Mouse (Mus musculus) left cerebral cortex, adult 2 months (tissue): Measurements from ENCODE around the gene Cdc6. TPM values are rescaled to one million over a fixed set of nuclear protein-coding genes. Genes with fewer than 3 reads are reported as not detected.

Experiments used
- DNase-seq, 2 experiments: peaks; one replicate each; pipeline ENCODE4 v3.0.0; 2021 to 2022; ENCODE audit warnings: low spot score in 2 of 2, mixed read lengths in 1 of 2; ENCODE audit errors: extremely low spot score in 1 of 2
- H3K27ac ChIP-seq: fragments of 200-600 bp; 2 replicates; pipeline ENCODE4 v1.8.1; 2022
- H3K4me3 ChIP-seq: fragments of 200-600 bp; 2 replicates; pipeline ENCODE4 v1.8.1; 2022
- CTCF ChIP-seq: fragments of 200-600 bp; IDR thresholded peaks from 2 replicates; pipeline ENCODE4 v1.8.1; 2022; ENCODE audit warnings: antibody characterized with exemption, mild to moderate bottlenecking, moderate library complexity
- intact Hi-C: fragments of 180-260 bp; cut with DNase I; formaldehyde crosslinking; loops from one replicate; pipeline ENCODE4 v1.15.1; 2025
- total RNA-seq, 2 experiments: library from RNA; stranded (reverse); gene quantifications; 2 replicates each; pipeline ENCODE4 v1.2.3; 2021

The Cdc6 gene
- total RNA-seq, 2 experiments from 2014 or later, result 0.35 to 0.36 TPM

DNA sequence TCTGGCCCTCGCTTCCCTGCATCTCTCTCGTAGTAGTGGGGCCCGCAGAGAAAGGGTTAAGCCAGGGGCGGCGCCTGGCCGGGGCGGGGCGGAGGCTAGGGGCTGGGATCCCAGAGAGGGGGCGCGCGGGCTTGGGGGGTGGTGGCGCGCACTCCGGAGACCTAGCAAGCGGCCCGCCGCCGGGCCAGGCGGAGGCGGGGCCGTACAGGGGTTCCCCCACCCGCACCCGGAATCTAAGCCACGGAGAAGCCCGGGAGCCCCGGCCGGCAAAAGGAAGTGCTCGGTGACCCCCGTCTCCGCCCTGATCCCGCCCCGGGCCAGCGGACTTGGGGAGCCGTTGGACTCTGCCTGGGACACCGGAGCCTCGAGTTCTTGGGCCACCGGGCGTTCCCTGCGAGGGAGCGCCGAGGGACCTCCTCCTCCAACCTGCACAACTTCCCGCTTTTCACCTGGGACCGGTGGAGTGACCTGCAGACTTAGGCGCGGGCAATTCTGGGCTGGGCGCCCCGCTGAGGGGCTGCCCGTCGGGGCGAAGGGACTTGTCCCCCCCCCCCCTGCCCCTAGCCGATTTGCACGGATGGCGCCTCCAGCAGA, 52.8 kb downstream of the Cdc6 start:
- no peak for DNase-seq
- TF ChIP-seq CTCF, result no peak
- H3K27ac ChIP-seq, result peak overlapping the region; percentile 73; the same call in 1 of the 2 replicates
- intact Hi-C loops, result no loop called here
- peak overlapping the region; percentile 59 for H3K4me3 ChIP-seq

DNA sequence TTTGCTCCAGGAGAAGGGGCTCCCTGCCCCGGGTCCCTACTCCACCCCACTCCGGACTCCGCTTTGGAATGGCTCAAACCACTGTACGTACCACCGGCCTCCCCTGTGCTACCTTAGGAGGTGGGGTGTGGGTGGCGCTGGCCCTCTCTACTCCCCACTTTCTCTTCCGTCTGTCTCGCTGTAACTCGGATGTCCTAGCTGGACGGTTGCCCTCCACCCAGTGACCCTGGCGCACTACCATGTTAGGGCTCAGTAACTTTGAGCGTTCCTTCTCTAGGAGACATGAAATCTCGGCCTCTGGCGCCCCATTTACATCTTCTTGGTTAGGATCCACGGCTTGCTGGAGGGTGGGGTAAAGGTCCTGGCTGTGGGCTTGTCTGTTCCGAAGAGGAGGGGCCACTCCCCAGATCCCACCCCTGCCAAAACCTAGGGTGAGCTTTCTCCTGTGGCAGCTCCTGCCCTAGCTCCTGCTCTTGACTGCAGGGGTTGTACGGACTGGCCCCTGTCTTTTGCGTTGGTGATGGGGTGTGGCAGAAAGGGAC, 53.5 kb downstream of the Cdc6 start:
- no peak for TF ChIP-seq CTCF
- DNase-seq, result no peak
- Histone ChIP-seq H3K4me3 (peak overlapping the region; percentile 59), H3K27ac (peak overlapping the region; percentile 73; the same call in 1 of the 2 replicates)
- intact Hi-C loops, result no loop called here

DNA sequence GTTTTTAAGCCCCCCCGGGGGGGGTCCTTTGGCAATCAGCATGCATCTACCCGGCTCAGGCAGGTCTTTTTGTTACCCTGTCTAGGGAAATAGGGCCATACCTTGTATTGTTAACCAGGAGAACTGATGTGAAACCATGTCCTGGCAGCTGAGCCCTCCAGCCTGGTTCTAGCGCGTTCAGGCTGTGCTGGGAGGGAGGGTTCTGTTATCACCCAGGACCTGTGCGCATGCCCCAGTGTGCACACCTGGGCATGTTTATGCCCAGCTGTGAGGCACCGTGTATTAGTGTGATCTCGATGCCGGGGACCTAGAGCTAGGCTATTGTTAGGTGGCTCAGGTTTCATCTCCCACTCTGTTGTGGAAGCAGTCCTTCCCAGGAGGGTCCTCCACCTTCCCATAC, 54.2 kb downstream of the Cdc6 start:
- no peak for DNase-seq
- intact Hi-C loops, result no loop called here
- no peak for TF ChIP-seq CTCF
- Histone ChIP-seq H3K4me3 (peak overlapping the region; percentile 59), H3K27ac (no peak overlapping the region)

DNA sequence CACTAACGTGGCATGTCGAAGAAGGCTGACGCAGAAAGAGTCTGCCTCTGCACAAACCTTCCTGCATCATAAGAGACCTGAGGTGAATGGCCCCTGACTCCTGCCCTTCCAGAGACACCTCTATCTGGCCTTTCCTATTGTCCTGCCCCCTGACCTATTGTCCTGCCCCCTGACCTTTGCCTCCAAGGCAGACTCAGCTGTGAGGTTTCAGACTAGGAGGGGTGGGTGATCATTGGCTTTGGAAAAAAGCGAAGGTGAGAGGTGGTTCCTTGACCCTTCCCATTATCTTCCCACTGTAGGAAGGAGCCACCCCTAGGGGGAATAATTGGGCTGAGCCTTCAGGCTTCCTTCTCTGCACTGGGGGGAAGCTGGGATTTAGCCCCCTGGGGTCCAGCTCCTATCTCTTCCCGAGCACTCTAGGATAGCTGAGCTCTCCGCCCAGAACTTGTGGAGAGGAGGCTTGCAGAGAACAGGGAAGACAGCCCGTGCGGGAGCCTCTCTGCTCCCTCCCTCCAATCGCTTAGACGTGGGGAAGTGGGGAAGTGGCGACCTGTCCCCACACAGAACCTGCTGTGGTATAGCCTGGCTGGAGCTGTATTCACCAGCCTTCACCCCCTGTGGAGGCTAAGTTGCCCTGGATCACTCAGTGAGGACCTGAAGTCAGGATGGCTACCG, 55.0 kb downstream of the Cdc6 start:
- intact Hi-C loops, result loop anchor here (1.0 kb wide), 1 partner anchor 22 kb away; no protein-coding TSS in a partner anchor
- peak overlapping the region; percentile 40 for H3K27ac ChIP-seq
- H3K4me3 ChIP-seq, result peak overlapping the region; percentile 45
- TF ChIP-seq CTCF, result no peak; the same call in 1 of the 2 replicates
- DNase-seq, result no peak

DNA sequence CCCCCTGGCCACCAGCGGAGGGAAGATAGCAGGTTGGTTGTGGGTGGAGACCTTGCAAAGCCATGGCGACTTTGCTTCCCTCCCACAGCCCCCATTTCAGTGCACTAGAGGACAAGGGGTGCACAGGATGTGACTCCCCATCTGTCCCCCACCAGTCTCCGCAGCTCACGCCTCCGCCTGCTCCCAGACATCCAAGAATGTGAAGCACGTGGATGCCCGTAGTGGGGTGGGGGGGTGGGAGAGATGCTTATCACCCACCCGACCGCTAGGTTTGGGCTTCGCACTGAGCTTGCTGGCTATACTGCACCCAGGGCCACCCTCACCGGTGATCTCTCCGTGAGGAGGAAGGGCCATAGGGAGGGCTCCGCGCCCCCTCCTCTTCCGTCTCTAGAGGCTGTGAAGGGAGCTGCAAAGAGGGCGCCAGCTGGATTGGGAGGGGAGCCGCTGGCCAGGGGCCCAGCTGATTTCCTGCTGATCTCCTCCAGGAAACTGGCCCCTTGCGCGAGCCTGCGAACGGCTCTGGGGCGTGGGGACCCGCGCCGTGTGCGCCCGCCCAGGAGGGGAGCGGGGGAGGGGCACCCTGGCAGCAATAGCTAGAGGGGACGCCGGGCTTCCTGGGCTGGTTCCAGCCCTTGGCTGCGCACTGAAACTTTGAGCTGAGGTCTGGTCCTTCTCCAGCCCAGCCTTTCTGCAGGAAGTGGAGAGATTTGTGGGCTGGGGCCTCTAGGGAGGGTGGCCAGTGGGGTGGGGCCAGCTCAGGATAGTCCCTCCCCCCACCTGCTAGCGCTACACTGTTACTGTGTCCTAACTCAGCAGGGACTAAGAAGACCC, 55.8 kb downstream of the Cdc6 start:
- peak in 1 of 2 experiments; percentile 58 for DNase-seq
- Histone ChIP-seq H3K27ac (peak overlapping the region; percentile 53), H3K4me3 (peak overlapping the region; percentile 45)
- intact Hi-C loops, result loop anchor here (1.0 kb wide), 1 partner anchor 23 kb away; no protein-coding TSS in a partner anchor
- TF ChIP-seq CTCF, result peak; percentile 19

DNA sequence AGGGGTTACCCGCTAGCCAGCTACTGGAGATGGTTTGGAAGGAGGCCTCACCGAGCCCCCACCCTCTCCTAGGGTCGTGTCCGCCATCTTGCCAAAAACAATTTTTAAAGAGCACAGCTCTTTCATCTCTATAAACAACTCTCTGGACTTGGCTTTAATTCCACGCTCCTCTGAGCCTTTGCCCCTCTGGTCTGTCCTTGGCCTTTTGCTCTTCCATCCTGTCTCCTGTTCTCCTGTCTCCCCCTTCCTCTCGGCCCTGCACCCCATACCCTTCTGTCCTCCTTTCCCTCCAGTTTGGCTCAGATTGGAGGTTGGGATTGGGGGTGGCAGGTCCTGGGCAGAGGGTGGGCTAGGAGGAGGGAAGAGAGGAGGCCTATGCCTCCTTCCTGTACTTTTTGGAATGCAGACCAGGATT, 56.6 kb downstream of the Cdc6 start:
- peak overlapping the region; percentile 53 for H3K27ac ChIP-seq
- DNase-seq, result no peak
- no peak overlapping the region; the same call in 1 of the 2 replicates for H3K4me3 ChIP-seq
- intact Hi-C loops, result no loop called here
- no peak for TF ChIP-seq CTCF

DNA sequence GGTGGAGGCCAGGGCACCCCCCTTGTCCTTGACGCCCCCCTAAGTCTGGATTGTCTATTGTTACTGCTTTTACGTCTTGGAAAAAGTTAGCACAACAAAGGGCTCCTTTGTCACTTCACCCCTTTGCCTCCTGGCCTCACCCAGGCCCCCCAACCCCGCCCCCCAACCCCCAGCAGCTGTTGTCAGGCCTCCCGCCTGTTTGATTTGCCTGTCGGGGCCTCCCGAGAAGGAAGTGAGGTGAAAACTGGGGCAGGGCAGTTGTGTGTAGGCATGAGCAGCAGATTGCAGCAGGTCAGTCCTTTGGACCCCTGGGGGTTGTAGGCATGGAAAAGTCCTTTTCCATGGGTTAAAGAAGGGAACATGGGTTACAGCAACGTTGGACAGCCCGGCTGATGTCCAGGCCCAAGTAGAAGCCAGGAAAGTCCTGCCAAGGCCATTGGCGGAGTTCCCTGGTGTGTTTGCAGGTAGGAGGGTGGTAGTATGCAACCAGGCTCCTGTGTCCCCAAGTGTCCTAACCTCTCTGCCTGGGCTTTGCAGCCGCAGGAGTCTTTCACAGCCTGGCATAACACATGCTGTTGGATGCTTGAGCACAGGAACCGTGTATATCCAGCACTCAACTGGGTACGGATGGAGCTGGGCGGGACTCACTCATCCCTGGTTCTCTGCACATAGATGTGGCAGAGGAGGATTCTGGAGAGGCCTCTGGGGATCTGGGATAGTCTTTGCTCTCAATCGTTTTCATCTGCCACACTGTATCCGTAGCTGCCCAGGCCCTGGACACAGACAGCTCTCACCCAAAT, 57.2 kb downstream of the Cdc6 start:
- intact Hi-C loops, result loop anchor here (5.0 kb wide), 1 partner anchor 103 kb away; the partner anchor contains the start of gene Wipf2
- TF ChIP-seq CTCF, result no peak
- H3K4me3 ChIP-seq, result no peak overlapping the region
- H3K27ac ChIP-seq, result no peak overlapping the region
- DNase-seq, result no peak

DNA sequence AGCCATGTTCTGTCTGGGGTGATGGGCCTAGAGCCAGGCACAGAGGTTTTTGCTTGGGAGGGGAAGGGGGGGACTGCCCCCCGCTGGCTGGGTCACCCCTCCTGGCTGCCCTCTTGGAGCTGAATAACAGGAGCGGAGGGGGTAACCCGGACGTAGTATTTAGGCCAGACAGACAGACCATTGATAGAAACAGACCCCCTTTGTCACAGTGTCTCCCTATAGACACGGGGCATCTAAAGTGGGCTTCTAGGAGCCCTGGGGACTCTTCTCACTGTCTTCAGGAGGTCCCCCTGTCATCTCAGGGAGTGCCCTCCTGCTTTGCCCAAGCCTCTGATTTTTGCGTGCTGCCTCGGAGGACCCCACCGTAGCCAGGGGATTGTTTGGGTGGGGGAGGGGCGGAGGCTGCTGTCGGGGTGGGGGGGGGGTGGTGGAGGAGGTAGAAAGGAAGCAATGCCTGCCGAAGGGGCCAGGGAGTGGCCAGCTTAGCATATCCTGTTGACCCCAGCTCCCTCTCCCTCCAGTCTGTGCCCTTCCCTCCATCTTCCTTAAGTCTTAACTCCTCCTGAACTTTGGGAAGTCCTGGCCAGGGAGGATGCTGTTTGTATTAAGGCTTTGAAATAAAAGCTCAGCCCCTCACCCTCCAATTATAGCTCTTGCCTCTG, 57.9 kb downstream of the Cdc6 start:
- Histone ChIP-seq H3K27ac (no peak overlapping the region), H3K4me3 (no peak overlapping the region)
- DNase-seq, result no peak
- intact Hi-C loops, result loop anchor here (5.0 kb wide), 1 partner anchor 103 kb away; the partner anchor contains the start of gene Wipf2
- TF ChIP-seq CTCF, result no peak

DNA sequence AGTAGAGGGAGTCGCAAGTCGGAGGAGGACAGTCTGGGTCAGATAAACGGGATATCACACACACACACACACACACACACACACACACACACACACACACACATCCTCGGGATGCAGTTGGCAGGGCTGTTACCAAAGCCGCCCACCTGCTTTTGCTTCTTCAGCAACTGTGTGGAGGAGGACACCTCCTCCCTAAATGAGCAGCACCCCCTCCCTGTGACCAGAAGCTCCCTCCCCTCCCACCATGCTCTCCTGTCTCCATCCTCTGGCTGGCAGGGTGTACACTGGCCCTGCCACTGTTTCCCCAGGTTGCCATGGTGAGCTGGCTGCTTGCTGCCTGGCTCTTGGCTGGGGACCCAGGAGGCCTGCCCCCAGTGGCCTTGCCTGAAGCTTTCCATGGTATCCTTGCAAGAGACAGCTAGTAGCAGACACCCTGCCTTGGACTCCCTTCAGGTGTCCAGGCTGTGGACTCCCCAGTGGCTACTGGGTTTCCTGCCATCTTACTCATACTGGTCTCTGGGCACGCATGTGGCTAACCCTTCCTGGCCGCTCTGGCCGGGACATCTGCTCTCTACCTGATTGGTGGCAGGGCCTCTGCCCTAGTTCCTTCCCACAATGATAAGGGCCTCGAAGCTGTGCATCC, 59.0 kb downstream of the Cdc6 start:
- no peak overlapping the region for H3K4me3 ChIP-seq
- DNase-seq, result peak; percentile 72 to 73
- no peak overlapping the region for H3K27ac ChIP-seq
- peak; percentile 38 for TF ChIP-seq CTCF
- intact Hi-C loops, result loop anchor here (5.0 kb wide), 1 partner anchor 104 kb away; the partner anchor contains the start of gene Wipf2

DNA sequence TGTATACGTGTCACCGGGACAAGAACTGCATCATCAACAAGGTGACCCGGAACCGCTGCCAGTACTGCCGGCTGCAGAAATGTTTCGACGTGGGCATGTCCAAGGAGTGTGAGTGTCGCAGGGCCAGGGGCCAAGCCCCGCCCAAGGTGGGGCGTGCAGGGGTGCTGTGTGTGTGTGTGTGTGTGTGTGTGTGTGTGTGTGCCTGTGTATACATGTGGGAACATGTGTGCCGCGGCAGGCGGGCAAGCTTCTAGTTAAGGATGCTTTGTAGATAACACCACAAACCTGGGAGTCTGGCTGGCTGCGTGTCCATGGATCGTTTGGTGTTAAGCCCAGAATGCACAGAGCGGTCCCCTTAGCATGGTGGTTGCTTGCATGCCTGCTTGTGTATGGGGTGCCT, 60.5 kb downstream of the Cdc6 start:
- peak in 1 of 2 experiments; percentile 19 for DNase-seq
- peak overlapping the region; percentile 28; the same call in 1 of the 2 replicates for H3K27ac ChIP-seq
- TF ChIP-seq CTCF, result no peak

More for the DNA sequence above, 60.5 kb downstream of the Cdc6 start:
- H3K4me3 ChIP-seq, result no peak overlapping the region
- intact Hi-C loops, result loop anchor here (5.0 kb wide), 1 partner anchor 106 kb away; the partner anchor contains the start of gene Wipf2
